Mouse (Mus musculus) intestine, postnatal 0 days (tissue): ENCODE measurements around the gene Vip. TPM values are rescaled to one million over a fixed set of nuclear protein-coding genes. Genes with fewer than 3 reads are reported as not detected.
A peak's percentile ranks its signal among the peaks of the same experiment; 100 is the strongest.

Source experiments
- ATAC-seq: fragments of 200-750 bp; cut with Nextera tagmentation; 2 replicates; pipeline ENCODE4 v1.8.0; 2017; ENCODE audit warnings: mild to moderate bottlenecking, moderate TSS enrichment, moderate library complexity
- H3K27ac ChIP-seq: fragments of 300-500 bp; sonication (generic); 2 replicates; pipeline ENCODE4 v1.5.1; 2014; ENCODE audit warnings: mild to moderate bottlenecking, low read depth, low read length, moderate library complexity
- H3K27me3 ChIP-seq: fragments of 300-500 bp; sonication (generic); replicated peaks from 2 replicates; pipeline ENCODE4 v1.6.1; 2014; ENCODE audit warnings: low read length, mixed read lengths; ENCODE audit not compliant: control insufficient read depth, insufficient read depth
- H3K36me3 ChIP-seq: fragments of 300-500 bp; sonication (generic); 2 replicates; pipeline ENCODE4 v1.6.1; 2014; ENCODE audit warnings: mild to moderate bottlenecking, moderate library complexity; ENCODE audit not compliant: control insufficient read depth, insufficient read depth
- H3K4me1 ChIP-seq: fragments of 300-500 bp; sonication (generic); replicated peaks from 2 replicates; pipeline ENCODE4 v1.6.1; 2014; ENCODE audit warnings: antibody characterized with exemption, low read length, mixed read lengths; ENCODE audit not compliant: control insufficient read depth, insufficient read depth
- H3K4me2 ChIP-seq: fragments of 300-500 bp; sonication (generic); replicated peaks from 2 replicates; pipeline ENCODE4 v1.6.1; 2014; ENCODE audit warnings: low read depth, mild to moderate bottlenecking, moderate library complexity
- H3K4me3 ChIP-seq: fragments of 300-500 bp; sonication (generic); 2 replicates; pipeline ENCODE4 v1.5.1; 2014; ENCODE audit warnings: low read depth, low read length
- H3K9ac ChIP-seq: fragments of 300-500 bp; sonication (generic); 2 replicates; pipeline ENCODE4 v1.6.1; 2014; ENCODE audit warnings: mild to moderate bottlenecking, low read depth, low read length
- H3K9me3 ChIP-seq: fragments of 300-500 bp; sonication (generic); 2 replicates; pipeline ENCODE4 v1.6.1; 2016; ENCODE audit warnings: mixed run types; ENCODE audit not compliant: control insufficient read depth
- CTCF ChIP-seq: sonication (generic); IDR thresholded peaks from 2 replicates; pipeline ENCODE4 v1.5.1; 2016; ENCODE audit warnings: low read depth, mild to moderate bottlenecking, control low read depth, antibody characterized with exemption, moderate library complexity
- WGBS: fragments of 180-500 bp; shearing (Covaris S2); extraction: QIAGEN DNeasy Blood & Tissue Kit; methylation state at CpG from one replicate; pipeline ENCODE4 v1.1.7; 2014; 5-methylcytosine and 5-hydroxymethylcytosine counted together
- polyA plus RNA-seq: library from polyadenylated mRNA; unstranded; fragments of >200 nt; fragmentation: Nextera tagmentation; extraction: Ambion mirVana; gene quantifications from 2 replicates; pipeline ENCODE4 v1.2.1, GENCODE M21; 2015

The Vip gene
- polyA plus RNA-seq, 1 experiment from 2014 or later = 33.8 TPM

DNA sequence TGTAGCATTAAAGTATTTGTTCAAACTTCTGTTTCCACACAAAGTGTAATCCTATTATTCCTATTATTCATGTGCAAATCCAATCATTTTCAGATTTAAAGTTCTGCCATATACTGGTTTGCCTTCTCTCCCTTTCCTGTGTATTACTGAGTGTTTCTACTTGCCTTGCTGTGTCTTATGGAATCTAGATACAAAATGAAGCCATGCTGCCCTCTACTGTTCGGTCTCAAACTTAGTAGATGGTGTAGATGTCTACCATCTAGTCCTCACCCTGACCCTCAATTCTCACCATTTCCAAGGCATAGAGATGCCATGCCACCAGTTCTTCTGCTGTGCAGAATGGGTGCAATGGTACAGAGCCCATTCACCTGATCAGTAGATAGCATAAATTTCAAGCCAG, 4.7 kb upstream of the Vip start:
- no peak for ATAC-seq
- Histone ChIP-seq H3K4me2 (no peak overlapping the region), H3K36me3 (no peaks in the 10 kb centered on the region), H3K27me3 (no peaks in the 10 kb centered on the region), H3K9me3 (no peaks in the 10 kb centered on the region), H3K4me3 (no peak overlapping the region), H3K27ac (no peak overlapping the region), H3K9ac (no peak overlapping the region), H3K4me1 (no peaks in the 10 kb centered on the region)
- 33% methylated on average over 1 of the region's 1 CpGs for WGBS
- TF ChIP-seq CTCF = peak; percentile 63

DNA sequence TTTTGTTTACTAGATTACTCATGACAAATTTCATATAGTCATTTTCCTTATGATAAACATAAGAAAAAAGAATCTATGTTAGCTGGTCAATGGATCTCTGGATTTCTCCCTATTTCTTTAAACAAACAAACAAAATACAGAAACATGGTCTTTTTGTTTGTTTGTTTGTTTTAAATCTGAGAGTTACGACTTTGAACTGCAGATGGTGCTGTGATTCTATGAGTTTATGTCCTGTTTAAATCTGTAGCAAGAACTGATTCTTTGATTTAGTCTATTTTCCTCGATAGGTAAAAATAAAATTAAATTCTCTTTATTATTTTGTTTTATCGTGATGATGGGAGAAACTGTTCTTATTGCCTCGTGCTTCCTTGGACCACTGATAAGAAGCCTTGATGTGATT, 1.7 kb upstream of the Vip start:
- H3K4me3 ChIP-seq = no peak overlapping the region
- no peaks in the 10 kb centered on the region for H3K4me1 ChIP-seq
- no peaks in the 10 kb centered on the region for H3K27me3 ChIP-seq
- TF ChIP-seq CTCF = no peak
- no peak overlapping the region for H3K9ac ChIP-seq
- no peaks in the 10 kb centered on the region for H3K9me3 ChIP-seq
- no peaks in the 10 kb centered on the region for H3K36me3 ChIP-seq
- ATAC-seq = no peak
- H3K27ac ChIP-seq = no peak overlapping the region
- 74% methylated on average over 4 of the region's 4 CpGs for WGBS
- H3K4me2 ChIP-seq = no peak overlapping the region

DNA sequence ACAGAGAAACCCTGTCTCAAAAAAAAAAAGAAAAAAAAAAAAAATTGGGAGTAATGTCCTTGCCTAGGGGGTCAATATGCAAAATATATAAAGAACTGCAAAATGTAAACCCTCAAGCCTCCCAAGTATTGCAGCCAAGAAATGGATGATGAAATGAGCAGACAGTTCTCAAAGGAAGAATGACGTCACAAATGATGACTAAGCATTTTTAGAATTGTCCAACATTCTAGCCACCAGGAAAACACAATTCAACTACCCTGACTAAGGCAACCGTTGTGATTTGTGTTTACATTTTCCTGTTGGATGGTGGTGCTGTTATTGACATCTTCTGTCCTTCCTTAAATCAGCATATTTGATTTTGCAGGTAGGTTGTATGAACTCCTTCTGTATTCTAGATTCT, 42.3 kb downstream of the Vip start:
- 70% methylated on average over 2 of the region's 2 CpGs for WGBS
- ATAC-seq = no peak
- no peaks in the 10 kb centered on the region for H3K36me3 ChIP-seq
- no peak overlapping the region for H3K27ac ChIP-seq
- H3K4me3 ChIP-seq = no peak overlapping the region
- H3K27me3 ChIP-seq = no peaks in the 10 kb centered on the region
- no peaks in the 10 kb centered on the region for H3K9me3 ChIP-seq
- H3K4me2 ChIP-seq = no peak overlapping the region
- no peaks in the 10 kb centered on the region for H3K4me1 ChIP-seq
- TF ChIP-seq CTCF = no peak
- no peak overlapping the region for H3K9ac ChIP-seq

DNA sequence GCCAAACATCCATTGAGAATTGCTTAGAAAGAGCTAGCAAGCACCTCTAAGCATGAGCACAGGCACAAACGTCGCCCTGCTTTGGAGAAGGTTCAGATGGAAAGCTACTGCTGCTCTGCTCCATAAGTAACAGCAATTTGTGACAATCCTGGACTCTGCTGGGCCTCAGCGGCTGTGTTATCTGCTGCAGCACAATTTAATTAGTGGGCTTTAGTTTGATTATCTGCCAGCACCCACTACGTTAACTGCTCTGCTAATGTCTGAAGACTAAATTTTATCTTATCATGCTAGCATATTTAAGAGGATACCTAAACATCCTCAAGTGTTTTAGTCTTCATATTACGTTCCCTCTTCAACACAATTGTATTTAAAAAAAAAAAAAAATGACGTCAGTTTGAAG, 46.6 kb downstream of the Vip start:
- no peaks in the 10 kb centered on the region for H3K27me3 ChIP-seq
- no peak overlapping the region for H3K9ac ChIP-seq
- no peaks in the 10 kb centered on the region for H3K4me1 ChIP-seq
- H3K4me2 ChIP-seq = no peak overlapping the region
- ATAC-seq = no peak
- H3K4me3 ChIP-seq = no peak overlapping the region
- 19% methylated on average over 6 of the region's 6 CpGs for WGBS
- no peak for TF ChIP-seq CTCF
- no peaks in the 10 kb centered on the region for H3K9me3 ChIP-seq
- no peak overlapping the region for H3K27ac ChIP-seq
- no peaks in the 10 kb centered on the region for H3K36me3 ChIP-seq

DNA sequence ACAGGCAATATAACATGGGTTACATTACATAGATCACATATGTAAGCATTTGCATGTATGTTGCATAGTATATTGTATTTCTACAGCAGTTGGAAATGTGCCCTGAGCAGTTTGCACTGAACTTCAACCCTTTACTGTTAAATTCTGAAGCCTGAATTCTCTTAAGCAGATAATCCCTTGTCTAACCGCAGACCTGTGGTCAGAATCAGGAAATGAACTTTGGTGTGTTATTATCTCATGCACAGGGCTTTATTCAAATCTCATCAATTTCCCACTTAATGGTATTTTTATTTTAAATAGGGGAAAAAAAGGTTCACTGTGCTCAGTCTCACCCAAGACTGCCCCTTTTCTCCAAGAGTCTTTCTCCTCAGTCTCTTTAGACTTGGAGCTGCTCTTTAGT, 55.3 kb downstream of the Vip start:
- Histone ChIP-seq H3K4me3 (no peak overlapping the region), H3K27me3 (no peaks in the 10 kb centered on the region), H3K4me1 (no peaks in the 10 kb centered on the region), H3K9me3 (no peaks in the 10 kb centered on the region), H3K27ac (no peak overlapping the region), H3K9ac (no peak overlapping the region), H3K36me3 (no peaks in the 10 kb centered on the region), H3K4me2 (no peak overlapping the region)
- 31% methylated on average over 1 of the region's 1 CpGs for WGBS
- TF ChIP-seq CTCF = no peak
- ATAC-seq = no peak

Other genes with a start within 250 kb of the Vip start
- gene Syne1, start 87.7 kb upstream of the Vip start, polyA plus RNA-seq = 4.3 and 5.7 TPM in 2 replicates
- gene Myct1, start 45.4 kb upstream of the Vip start, polyA plus RNA-seq = 3.7 and 4.1 TPM in 2 replicates
- gene Fbxo5, start 166.4 kb downstream of the Vip start, polyA plus RNA-seq = 12.2 and 14.6 TPM in 2 replicates
- gene Mtrf1l, start 184.7 kb downstream of the Vip start, polyA plus RNA-seq = 9.3 and 10.5 TPM in 2 replicates